Mouse (Mus musculus) heart, embryonic 16.5 days (tissue): ENCODE data around the gene B3glct. TPM values are rescaled to one million over a fixed set of nuclear protein-coding genes. Genes with fewer than 3 reads are reported as not detected.

ENCODE experiments used
- ATAC-seq: fragments of 200-750 bp; cut with Nextera tagmentation; replicated peaks from 2 replicates; pipeline ENCODE4 v1.8.0; 2017; ENCODE audit warnings: moderate number of reproducible peaks; ENCODE audit not compliant: insufficient read depth, low FRiP score; ENCODE audit errors: extremely low read depth
- H3K27ac ChIP-seq: fragments of 300-500 bp; sonication (generic); 2 replicates; pipeline ENCODE4 v1.5.1; 2014; ENCODE audit warnings: mild to moderate bottlenecking, low read length, control low read depth, moderate library complexity
- H3K27me3 ChIP-seq: fragments of 300-500 bp; sonication (generic); 2 replicates; pipeline ENCODE4 v1.6.1; 2014; ENCODE audit warnings: low read length, mixed read lengths; ENCODE audit not compliant: control insufficient read depth, insufficient read depth
- H3K36me3 ChIP-seq: fragments of 300-500 bp; sonication (generic); 2 replicates; pipeline ENCODE4 v1.6.1; 2014; ENCODE audit not compliant: control insufficient read depth, insufficient read depth
- H3K4me1 ChIP-seq: fragments of 300-500 bp; sonication (generic); 2 replicates; pipeline ENCODE4 v1.6.1; 2014; ENCODE audit warnings: low read length, mixed read lengths; ENCODE audit not compliant: control insufficient read depth, insufficient read depth
- H3K4me2 ChIP-seq: fragments of 300-500 bp; sonication (generic); 2 replicates; pipeline ENCODE4 v1.6.1; 2014; ENCODE audit warnings: low read depth, mild to moderate bottlenecking, control low read depth, low read length
- H3K4me3 ChIP-seq: fragments of 300-500 bp; sonication (generic); 2 replicates; pipeline ENCODE4 v1.5.1; 2014; ENCODE audit warnings: mild to moderate bottlenecking, control low read depth, low read length
- H3K9ac ChIP-seq: fragments of 300-500 bp; sonication (generic); 2 replicates; pipeline ENCODE4 v1.6.1; 2014; ENCODE audit warnings: low read length, control low read depth
- H3K9me3 ChIP-seq: fragments of 300-500 bp; sonication (generic); replicated peaks from 2 replicates; pipeline ENCODE4 v1.6.1; 2016; ENCODE audit warnings: low read length; ENCODE audit not compliant: control insufficient read depth
- WGBS: fragments of 180-500 bp; shearing (Covaris S2); extraction: QIAGEN DNeasy Blood & Tissue Kit; methylation state at CpG from one replicate; pipeline ENCODE4 v1.1.7; 2014; 5-methylcytosine and 5-hydroxymethylcytosine counted together
- polyA plus RNA-seq: library from polyadenylated mRNA; unstranded; fragments of >200 nt; fragmentation: Nextera tagmentation; extraction: Ambion mirVana; gene quantifications from 2 replicates; pipeline ENCODE4 v1.2.1, GENCODE M21; 2015

The B3glct gene
- polyA plus RNA-seq, 1 experiment from 2014 or later = 7.4 TPM

DNA sequence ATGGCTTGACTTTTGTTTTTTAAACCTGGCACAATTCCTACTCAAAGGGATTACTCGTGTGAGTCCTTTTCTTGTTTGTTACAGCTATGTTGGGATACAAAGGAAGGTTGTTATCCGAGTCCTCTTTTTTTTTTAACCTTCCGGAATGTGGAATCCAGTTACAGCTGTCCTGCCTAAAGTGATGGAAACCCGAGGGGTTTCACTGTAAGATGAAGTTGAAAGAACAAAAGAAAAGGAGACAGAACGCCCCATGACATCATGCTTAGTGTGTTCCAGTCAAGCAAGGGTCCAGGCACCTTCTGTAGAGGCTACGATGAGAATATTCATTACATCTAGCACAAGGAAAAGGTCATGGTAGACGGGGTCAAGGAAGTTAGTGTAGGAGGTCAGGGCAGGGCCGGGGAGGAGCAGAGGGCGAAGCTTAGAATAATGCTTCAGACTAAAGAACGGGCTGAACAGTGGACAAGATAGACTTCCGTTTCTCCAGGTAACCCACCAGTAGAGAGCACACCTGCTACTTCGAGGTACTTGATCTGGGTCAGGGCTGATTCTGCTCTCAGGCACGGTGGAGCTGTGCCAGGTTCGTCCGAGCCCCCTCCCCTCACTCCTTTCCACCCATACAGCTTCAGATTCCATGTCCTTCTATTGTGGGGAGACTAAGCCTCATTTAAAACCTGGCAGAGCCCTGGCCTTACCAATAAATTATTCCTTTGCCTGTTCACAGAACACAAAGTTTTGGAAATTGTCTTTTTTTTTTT is 37.7 kb downstream of the B3glct start:
- WGBS = 66% methylated on average over 15 of the region's 15 CpGs
- Histone ChIP-seq H3K9me3 (no peaks in the 10 kb centered on the region), H3K9ac (no peak overlapping the region), H3K4me2 (no peak overlapping the region), H3K4me3 (no peak overlapping the region), H3K36me3 (no peaks in the 10 kb centered on the region), H3K27ac (no peak overlapping the region), H3K27me3 (no peaks in the 10 kb centered on the region), H3K4me1 (no peaks in the 10 kb centered on the region)
- no peak for ATAC-seq

DNA sequence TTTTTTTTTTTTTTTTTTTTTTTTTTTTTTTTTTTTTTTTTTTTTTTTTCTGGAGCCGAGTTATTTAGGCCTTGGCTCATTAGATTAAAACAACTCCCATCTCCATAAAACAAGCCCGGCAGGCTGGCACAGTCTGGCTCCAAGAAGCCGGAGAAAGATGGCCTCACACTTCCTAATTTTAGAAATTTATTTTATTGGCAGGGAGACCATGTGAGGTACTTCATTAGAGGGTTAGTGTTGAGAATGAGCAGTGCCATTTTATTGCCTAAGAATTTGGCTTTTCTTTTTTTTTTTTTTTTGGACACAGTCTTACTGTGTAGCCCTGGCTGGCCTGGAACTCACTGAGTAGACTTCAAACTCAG is 38.3 kb downstream of the B3glct start:
- Histone ChIP-seq H3K9me3 (no peaks in the 10 kb centered on the region), H3K36me3 (no peaks in the 10 kb centered on the region), H3K4me3 (no peak overlapping the region), H3K9ac (no peak overlapping the region), H3K27ac (no peak overlapping the region), H3K27me3 (no peaks in the 10 kb centered on the region), H3K4me2 (no peak overlapping the region), H3K4me1 (no peaks in the 10 kb centered on the region)
- 67% methylated on average over 3 of the region's 3 CpGs for WGBS
- no peak for ATAC-seq

GRCm38 (mm10) chr5:149731776-149732175 is 53.7 kb downstream of the B3glct start:
- H3K9ac ChIP-seq = no peak overlapping the region
- no peaks in the 10 kb centered on the region for H3K4me1 ChIP-seq
- no peak for ATAC-seq
- no peak overlapping the region for H3K27ac ChIP-seq
- peaks cover 11% of the 10 kb centered on the region for H3K9me3 ChIP-seq
- no peak overlapping the region for H3K4me2 ChIP-seq
- peaks cover 15% of the 10 kb centered on the region for H3K36me3 ChIP-seq
- 87% methylated on average over 8 of the region's 8 CpGs for WGBS
- no peak overlapping the region for H3K4me3 ChIP-seq
- H3K27me3 ChIP-seq = no peaks in the 10 kb centered on the region

GRCm38 (mm10) chr5:149737210-149737609 is 59.2 kb downstream of the B3glct start:
- H3K4me1 ChIP-seq = no peaks in the 10 kb centered on the region
- 84% methylated on average over 1 of the region's 1 CpGs for WGBS
- H3K27ac ChIP-seq = no peak overlapping the region
- H3K9me3 ChIP-seq = peaks cover 13% of the 10 kb centered on the region
- no peak overlapping the region for H3K4me2 ChIP-seq
- H3K4me3 ChIP-seq = no peak overlapping the region
- no peaks in the 10 kb centered on the region for H3K27me3 ChIP-seq
- peaks cover 16% of the 10 kb centered on the region for H3K36me3 ChIP-seq
- ATAC-seq = no peak
- no peak overlapping the region for H3K9ac ChIP-seq

DNA sequence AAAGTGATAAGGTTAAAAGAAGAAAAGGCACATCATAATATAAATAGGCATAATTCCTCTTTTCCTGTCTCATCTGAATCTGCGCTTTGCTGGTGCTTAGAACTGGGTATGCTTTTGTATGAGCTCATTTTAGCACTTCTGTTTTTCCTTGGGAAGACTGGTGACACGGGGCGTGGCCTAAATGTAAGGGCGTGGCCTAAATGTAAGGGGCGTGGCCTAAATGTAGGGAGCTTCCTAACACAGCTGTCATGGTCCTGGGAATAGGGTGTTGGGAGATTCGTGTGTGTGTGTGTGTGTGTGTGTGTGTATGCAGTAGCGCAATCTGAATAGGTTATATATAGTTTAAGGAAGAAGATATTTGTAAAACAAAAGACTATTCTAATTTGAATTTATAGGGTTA is 62.1 kb downstream of the B3glct start:
- H3K4me2 ChIP-seq = no peak overlapping the region
- 0 out of 2 replicates have a peak, but pooled peaks cover 6% of the 10 kb centered on the region for H3K9me3 ChIP-seq
- no peaks in the 10 kb centered on the region for H3K4me1 ChIP-seq
- no peaks in the 10 kb centered on the region for H3K27me3 ChIP-seq
- 86% methylated on average over 7 of the region's 7 CpGs for WGBS
- no peak overlapping the region for H3K27ac ChIP-seq
- no peak overlapping the region for H3K9ac ChIP-seq
- H3K4me3 ChIP-seq = no peak overlapping the region
- H3K36me3 ChIP-seq = peaks cover 5% of the 10 kb centered on the region; the same call in 1 of the 2 replicates
- ATAC-seq = no peak

- no peak overlapping the region for H3K9ac ChIP-seq
- H3K27me3 ChIP-seq = no peaks in the 10 kb centered on the region
- 0 out of 2 replicates have a peak, but pooled peaks cover 6% of the 10 kb centered on the region for H3K9me3 ChIP-seq
- H3K4me1 ChIP-seq = no peaks in the 10 kb centered on the region
- H3K4me2 ChIP-seq = no peak overlapping the region
- H3K4me3 ChIP-seq = no peak overlapping the region
- WGBS = 82% methylated on average over 3 of the region's 3 CpGs
- ATAC-seq = no peak
- no peak overlapping the region for H3K27ac ChIP-seq
- peaks cover 5% of the 10 kb centered on the region; the same call in 1 of the 2 replicates for H3K36me3 ChIP-seq
Observed at GRCm38 (mm10) chr5:149740703-149741102, 62.7 kb downstream of the B3glct start.

DNA sequence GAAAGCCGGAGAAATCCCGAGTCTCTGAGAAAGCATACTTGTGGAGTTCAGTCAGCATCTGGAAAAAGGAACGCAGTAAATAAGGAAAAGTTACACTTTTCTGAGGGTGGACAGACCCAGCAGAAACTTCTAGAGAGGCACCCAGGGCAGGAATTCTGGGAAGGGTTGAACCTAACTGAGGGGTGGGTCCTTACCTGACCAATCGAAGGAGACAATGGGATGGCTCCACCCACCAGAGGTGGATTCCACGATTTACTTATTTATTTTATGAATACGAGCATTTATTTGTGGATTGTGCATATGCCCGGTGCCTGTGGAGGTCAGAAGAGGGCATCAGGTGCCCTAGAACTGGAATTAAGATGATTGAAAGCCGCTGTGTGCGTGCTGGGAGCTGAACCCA is 64.3 kb downstream of the B3glct start:
- Histone ChIP-seq H3K27ac (no peak overlapping the region), H3K4me3 (no peak overlapping the region), H3K4me2 (no peak overlapping the region), H3K9me3 (0 out of 2 replicates have a peak, but pooled peaks cover 6% of the 10 kb centered on the region), H3K27me3 (no peaks in the 10 kb centered on the region), H3K4me1 (no peaks in the 10 kb centered on the region), H3K36me3 (peaks cover 5% of the 10 kb centered on the region; the same call in 1 of the 2 replicates), H3K9ac (no peak overlapping the region)
- no peak for ATAC-seq
- 92% methylated on average over 9 of the region's 9 CpGs for WGBS

GRCm38 (mm10) chr5:149745079-149745478 is 67.0 kb downstream of the B3glct start:
- ATAC-seq = no peak
- Histone ChIP-seq H3K4me2 (no peak overlapping the region), H3K9ac (no peak overlapping the region), H3K4me3 (no peak overlapping the region), H3K27me3 (no peaks in the 10 kb centered on the region), H3K9me3 (0 out of 2 replicates have a peak, but pooled peaks cover 6% of the 10 kb centered on the region), H3K4me1 (no peaks in the 10 kb centered on the region), H3K27ac (no peak overlapping the region), H3K36me3 (0 out of 2 replicates have a peak, but pooled peaks cover 2% of the 10 kb centered on the region)
- 88% methylated on average over 9 of the region's 9 CpGs for WGBS

DNA sequence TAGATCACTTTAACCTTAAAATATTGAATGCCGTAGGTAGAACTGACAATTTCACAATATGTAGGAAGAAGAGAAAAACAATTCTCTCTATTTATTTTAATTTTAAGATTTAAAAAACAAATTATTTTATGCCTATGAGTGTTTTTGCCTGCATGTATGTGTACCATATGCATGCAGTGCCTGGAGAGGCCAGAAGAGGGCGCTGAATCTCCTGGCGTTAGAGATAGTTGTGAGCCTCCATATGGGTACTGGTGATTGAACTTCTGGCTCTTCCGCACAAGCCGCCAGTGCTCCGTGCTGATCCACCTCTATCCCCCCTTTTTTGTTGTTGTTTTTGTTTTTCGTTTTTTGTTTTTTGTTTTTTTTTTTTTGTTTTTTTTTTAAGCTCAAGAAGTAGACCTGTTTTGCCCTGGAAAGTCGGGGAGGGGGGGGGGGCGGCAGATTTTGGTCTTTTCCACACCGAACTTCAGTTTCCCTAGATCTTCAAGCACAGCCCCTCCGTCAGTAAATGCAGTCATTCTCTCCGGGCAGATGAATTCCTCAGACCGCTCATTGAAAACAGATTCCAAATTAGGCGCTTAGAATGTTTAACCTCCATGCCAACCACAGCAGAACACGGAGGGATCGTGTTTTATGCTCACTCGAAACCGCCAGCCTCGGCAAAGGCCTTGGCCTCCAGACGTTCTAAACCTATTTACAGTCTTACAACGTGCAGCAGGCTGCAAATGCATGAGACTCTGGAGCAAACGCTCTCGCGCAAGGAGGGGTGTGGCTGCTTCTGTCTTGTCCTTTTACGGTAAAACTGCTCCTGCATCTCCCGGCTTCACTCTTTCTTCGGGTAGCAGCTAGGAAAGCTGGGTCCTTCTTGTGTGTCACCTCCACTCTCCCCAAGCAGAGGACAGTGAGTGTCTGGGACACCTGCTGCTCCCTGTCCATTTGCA is 70.9 kb downstream of the B3glct start:
- H3K27me3 ChIP-seq = no peaks in the 10 kb centered on the region
- H3K4me2 ChIP-seq = no peak overlapping the region
- WGBS = 77% methylated on average over 27 of the region's 27 CpGs
- ATAC-seq = no peak
- no peak overlapping the region for H3K4me3 ChIP-seq
- H3K9me3 ChIP-seq = 0 out of 2 replicates have a peak, but pooled peaks cover 2% of the 10 kb centered on the region
- no peaks in the 10 kb centered on the region for H3K36me3 ChIP-seq
- no peak overlapping the region for H3K9ac ChIP-seq
- no peak overlapping the region for H3K27ac ChIP-seq
- no peaks in the 10 kb centered on the region for H3K4me1 ChIP-seq
